Comparison of ENCODE assay signal across 24 mouse cellular contexts in the genomic region with DNA sequence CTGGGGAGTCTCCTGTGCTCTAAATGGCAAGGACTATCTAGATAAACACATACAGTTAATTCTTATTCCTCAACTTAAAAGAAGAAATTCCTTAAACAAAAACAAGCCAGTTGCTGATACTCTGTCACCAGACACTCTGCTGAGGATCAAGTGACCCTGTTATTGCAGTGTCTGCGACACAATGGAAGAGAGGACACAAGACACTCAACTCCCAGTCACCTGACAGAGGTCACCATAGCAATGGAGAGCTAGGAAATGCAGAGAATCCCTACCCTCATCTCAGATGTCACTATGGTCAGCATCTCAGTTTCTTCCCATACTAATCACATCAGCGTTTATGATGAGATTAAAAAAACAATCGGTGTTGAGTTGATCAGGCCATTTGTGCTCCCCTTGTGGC. TPM values are rescaled to one million over a fixed set of nuclear protein-coding genes. Genes with fewer than 3 reads are reported as not detected.
DNase-seq lines count a peak whose midpoint lies in the region; ATAC-seq and TF ChIP-seq lines count a peak whose summit lies in the region.
"Had no signal": no experiment of that assay in that cellular context is flagged by ENCODE, and none has a peak within 500 bp of the region (broad histone marks: within the 10 kb centered on the region; RNA-seq: fewer than 3 reads in every experiment).

No protein-coding gene starts in this region.

- no peak for TF ChIP-seq CTCF in kidney, adult 2 months (conservative IDR thresholded peaks at IDR 0.05; ENCODE audit: insufficient read depth, insufficient read length, low read depth, low read length)
- TF ChIP-seq CTCF in kidney, postnatal 0 days (IDR thresholded peaks at IDR 0.05; ENCODE audit: low read depth): no peak

- no peak overlapping the region for H3K9ac ChIP-seq in kidney, embryonic 14.5 days (ENCODE audit: low read depth, low read length)
- H3K9ac ChIP-seq in kidney, postnatal 0 days (ENCODE audit: low read depth, low read length): no peak overlapping the region
- no peak overlapping the region for H3K9ac ChIP-seq in embryonic facial prominence, embryonic 14.5 days (ENCODE audit: low read depth, low read length)
- H3K9ac ChIP-seq: embryonic facial prominence, embryonic 13.5 days; forebrain, embryonic 13.5 days; heart, embryonic 13.5 days; hindbrain, embryonic 12.5 days; hindbrain, embryonic 15.5 days had no signal

- ATAC-seq in kidney, embryonic 14.5 days (ENCODE audit: low FRiP score, low TSS enrichment): peak; percentile 71
- ATAC-seq in kidney, postnatal 0 days (replicated peaks; ENCODE audit: low FRiP score, low read depth): 0 out of 2 replicates have a peak, but pooled peaks have one; percentile 17
- ATAC-seq in embryonic facial prominence, embryonic 14.5 days (ENCODE audit: low read depth): peak; percentile 51; the same call in 1 of the 2 replicates
- ATAC-seq: activated CD4-positive, CD25-positive, alpha-beta regulatory T cell, adult 4 months; CD4-positive, CD25-positive, alpha-beta regulatory T cell, adult 4 months; forebrain, embryonic 13.5 days; forebrain, embryonic 16.5 days had no signal

- DNase-seq in kidney, adult 2 months: no peak
- peak; percentile 53 for DNase-seq in kidney, postnatal 0 days (ENCODE audit: low spot score)
- no peak for DNase-seq in kidney, postnatal 10 days
- no peak for DNase-seq in embryonic facial prominence, embryonic 14.5 days (ENCODE audit: low spot score)
- DNase-seq in adrenal gland, adult 2 months: no peak
- DNase-seq: adrenal gland, postnatal 10 days; adrenal gland, postnatal 36 days; cerebellum, adult 18-20 months; cerebellum, adult 9-10 months; cerebellum, postnatal 14 days; gastrocnemius, postnatal 10 days; gastrocnemius, postnatal 36 days; heart, adult 2 months had no signal

- H3K27ac ChIP-seq in kidney, embryonic 14.5 days (ENCODE audit: low read depth, low read length): peak overlapping the region; percentile 37; the same call in 1 of the 2 replicates
- no peak overlapping the region for H3K27ac ChIP-seq in kidney, adult 2 months (ENCODE audit: insufficient read depth, low read depth, low read length)
- H3K27ac ChIP-seq in kidney, postnatal 0 days: no peak overlapping the region
- H3K27ac ChIP-seq in embryonic facial prominence, embryonic 14.5 days (replicated peaks; ENCODE audit: low read depth, low read length): no peak overlapping the region
- H3K27ac ChIP-seq: embryonic facial prominence, embryonic 13.5 days; forebrain, embryonic 10.5 days; forebrain, embryonic 13.5 days; heart, adult 2 months; heart, embryonic 10.5 days; heart, embryonic 13.5 days; hindbrain, embryonic 12.5 days; hindbrain, embryonic 15.5 days had no signal

- peaks cover 12% of the 10 kb centered on the region; the same call in 1 of the 2 replicates for H3K4me1 ChIP-seq in kidney, embryonic 14.5 days (ENCODE audit: control insufficient read depth, insufficient read depth, low read length)
- peaks cover 3% of the 10 kb centered on the region; the same call in 1 of the 2 replicates for H3K4me1 ChIP-seq in kidney, adult 2 months (ENCODE audit: control insufficient read depth, insufficient read depth, low read length)
- H3K4me1 ChIP-seq in kidney, postnatal 0 days (replicated peaks; ENCODE audit: insufficient read depth, low read length): peaks cover 10% of the 10 kb centered on the region; the same call in 1 of the 2 replicates
- peaks cover 12% of the 10 kb centered on the region for H3K4me1 ChIP-seq in embryonic facial prominence, embryonic 14.5 days (ENCODE audit: control insufficient read depth, insufficient read depth, low read length)
- H3K4me1 ChIP-seq: hindbrain, embryonic 15.5 days had no signal

- H3K36me3 ChIP-seq in kidney, embryonic 14.5 days (ENCODE audit: control insufficient read depth, insufficient read depth, low read length): no peaks in the 10 kb centered on the region
- H3K36me3 ChIP-seq in kidney, adult 2 months (ENCODE audit: control insufficient read depth, insufficient read depth, low read length): no peaks in the 10 kb centered on the region
- no peaks in the 10 kb centered on the region for H3K36me3 ChIP-seq in kidney, postnatal 0 days (ENCODE audit: insufficient read depth, low read length)
- no peaks in the 10 kb centered on the region for H3K36me3 ChIP-seq in embryonic facial prominence, embryonic 14.5 days (ENCODE audit: control insufficient read depth, insufficient read depth, low read length)
- H3K36me3 ChIP-seq: embryonic facial prominence, embryonic 13.5 days; forebrain, embryonic 10.5 days; heart, embryonic 10.5 days; heart, embryonic 13.5 days; hindbrain, embryonic 12.5 days; hindbrain, embryonic 15.5 days had no signal

- no peaks in the 10 kb centered on the region for H3K9me3 ChIP-seq in kidney, embryonic 14.5 days (ENCODE audit: control insufficient read depth, low read length)
- H3K9me3 ChIP-seq in kidney, postnatal 0 days (replicated peaks; ENCODE audit: low read length): no peaks in the 10 kb centered on the region
- H3K9me3 ChIP-seq in embryonic facial prominence, embryonic 14.5 days (ENCODE audit: control insufficient read depth, low read length): no peaks in the 10 kb centered on the region
- H3K9me3 ChIP-seq: embryonic facial prominence, embryonic 13.5 days; forebrain, embryonic 10.5 days; forebrain, embryonic 13.5 days; heart, embryonic 10.5 days; heart, embryonic 13.5 days; hindbrain, embryonic 12.5 days; hindbrain, embryonic 15.5 days had no signal

- TF ChIP-seq POLR2A in kidney, adult 2 months (IDR thresholded peaks at IDR 0.05; ENCODE audit: low read depth, low read length): no peak

- H3K27me3 ChIP-seq in kidney, embryonic 14.5 days (ENCODE audit: control insufficient read depth, insufficient read depth, low read length): no peaks in the 10 kb centered on the region
- no peaks in the 10 kb centered on the region for H3K27me3 ChIP-seq in kidney, adult 2 months (replicated peaks; ENCODE audit: control insufficient read depth, insufficient read depth, low read length)
- H3K27me3 ChIP-seq in kidney, postnatal 0 days (ENCODE audit: insufficient read depth, low read length): no peaks in the 10 kb centered on the region
- H3K27me3 ChIP-seq in embryonic facial prominence, embryonic 14.5 days (replicated peaks; ENCODE audit: control insufficient read depth, insufficient read depth, low read length): no peaks in the 10 kb centered on the region
- H3K27me3 ChIP-seq: embryonic facial prominence, embryonic 13.5 days; forebrain, embryonic 13.5 days; heart, embryonic 13.5 days; hindbrain, embryonic 12.5 days; hindbrain, embryonic 15.5 days had no signal

- H3K4me3 ChIP-seq in kidney, embryonic 14.5 days (ENCODE audit: low read length): no peak overlapping the region
- H3K4me3 ChIP-seq in kidney, adult 2 months (ENCODE audit: insufficient read depth, low read depth, low read length): no peak overlapping the region
- H3K4me3 ChIP-seq in kidney, postnatal 0 days (replicated peaks; ENCODE audit: low read depth, low read length): no peak overlapping the region
- no peak overlapping the region for H3K4me3 ChIP-seq in embryonic facial prominence, embryonic 14.5 days (ENCODE audit: low read depth, low read length)
- H3K4me3 ChIP-seq: embryonic facial prominence, embryonic 13.5 days; forebrain, embryonic 10.5 days; forebrain, embryonic 13.5 days; heart, adult 2 months; heart, embryonic 10.5 days; heart, embryonic 13.5 days; hindbrain, embryonic 12.5 days; hindbrain, embryonic 15.5 days had no signal

- no peak overlapping the region for H3K4me2 ChIP-seq in kidney, embryonic 14.5 days (replicated peaks; ENCODE audit: low read depth, low read length)
- no peak overlapping the region for H3K4me2 ChIP-seq in kidney, postnatal 0 days (ENCODE audit: low read length)
- H3K4me2 ChIP-seq in embryonic facial prominence, embryonic 14.5 days (ENCODE audit: low read depth, low read length): no peak overlapping the region
- H3K4me2 ChIP-seq: embryonic facial prominence, embryonic 13.5 days; forebrain, embryonic 13.5 days; heart, embryonic 13.5 days; hindbrain, embryonic 12.5 days; hindbrain, embryonic 15.5 days had no signal

- 29% methylated on average over 3 of the region's 3 CpGs for WGBS in kidney, embryonic 14.5 days
- 18% methylated on average over 3 of the region's 3 CpGs for WGBS in kidney, adult 2 months
- WGBS in kidney, postnatal 0 days: 22% methylated on average over 3 of the region's 3 CpGs
- WGBS in embryonic facial prominence, embryonic 14.5 days: 46% methylated on average over 3 of the region's 3 CpGs

RNA-seq across cellular contexts. Expression of a gene that starts 58.2 kb away (rescaled TPM):
- 96.8 and 101 TPM in 2 replicates for polyA plus RNA-seq in kidney, embryonic 14.5 days (2014; fragmentation: Nextera tagmentation; extraction: Ambion mirVana)
- 66.0 and 80.0 TPM in 2 replicates for polyA plus RNA-seq in kidney, adult 2 months (2012; rRNA removed)
- 190 and 191 TPM in 2 replicates for polyA plus RNA-seq in kidney, postnatal 0 days (2015; fragmentation: Nextera tagmentation; extraction: Ambion mirVana)
- 105 and 116 TPM in 2 replicates for polyA plus RNA-seq in embryonic facial prominence, embryonic 14.5 days (2014; fragmentation: Nextera tagmentation; extraction: Ambion mirVana)
- 100 to 1,000 TPM; 108 to 122 TPM for total RNA-seq in adrenal gland, adult 2 months (2021)
- polyA plus RNA-seq in adrenal gland, adult 2 months (2012; rRNA removed): 61.1 and 95.4 TPM in 2 replicates

RNA-seq across cellular contexts. Expression of a gene that starts 58.3 kb away (rescaled TPM):
- polyA plus RNA-seq in kidney, embryonic 14.5 days (2014; fragmentation: Nextera tagmentation; extraction: Ambion mirVana): 17.8 and 18.5 TPM in 2 replicates
- 77.1 and 78.6 TPM in 2 replicates for polyA plus RNA-seq in kidney, adult 2 months (2012; rRNA removed)
- polyA plus RNA-seq in kidney, postnatal 0 days (2015; fragmentation: Nextera tagmentation; extraction: Ambion mirVana): 20.6 and 24.7 TPM in 2 replicates
- polyA plus RNA-seq in embryonic facial prominence, embryonic 14.5 days (2014; fragmentation: Nextera tagmentation; extraction: Ambion mirVana): 8.6 and 9.8 TPM in 2 replicates
- 10 to 100 TPM in 1 of 2 experiments, 1 to 10 TPM in 1; 9.5 to 11.9 TPM for total RNA-seq in adrenal gland, adult 2 months (2021)
- polyA plus RNA-seq in adrenal gland, adult 2 months (2012; rRNA removed): 3.2 and 4.7 TPM in 2 replicates

Comparison
In these comparisons a context has a peak if more than half of its experiments do, and no peak if none do; other contexts are left out.
1. ATAC-seq: peak in every context shown above with its lines; median percentile 71 in kidney, embryonic 14.5 days; 51 in embryonic facial prominence, embryonic 14.5 days; 17 in kidney, postnatal 0 days.